Mouse (Mus musculus): ENCODE measurements at regions not wholly inside any gene's neighbourhood (a gene's known extent, or its start where the extent isn't known, plus 50 kb on each side); places are given as distances from the start of the nearest gene placed in this dataset.
"Not testable (repeated sequence)": the region's sequence is repeated elsewhere in the genome, so short reads cannot be mapped to it uniquely, and the experiment has no call there.

DNA sequence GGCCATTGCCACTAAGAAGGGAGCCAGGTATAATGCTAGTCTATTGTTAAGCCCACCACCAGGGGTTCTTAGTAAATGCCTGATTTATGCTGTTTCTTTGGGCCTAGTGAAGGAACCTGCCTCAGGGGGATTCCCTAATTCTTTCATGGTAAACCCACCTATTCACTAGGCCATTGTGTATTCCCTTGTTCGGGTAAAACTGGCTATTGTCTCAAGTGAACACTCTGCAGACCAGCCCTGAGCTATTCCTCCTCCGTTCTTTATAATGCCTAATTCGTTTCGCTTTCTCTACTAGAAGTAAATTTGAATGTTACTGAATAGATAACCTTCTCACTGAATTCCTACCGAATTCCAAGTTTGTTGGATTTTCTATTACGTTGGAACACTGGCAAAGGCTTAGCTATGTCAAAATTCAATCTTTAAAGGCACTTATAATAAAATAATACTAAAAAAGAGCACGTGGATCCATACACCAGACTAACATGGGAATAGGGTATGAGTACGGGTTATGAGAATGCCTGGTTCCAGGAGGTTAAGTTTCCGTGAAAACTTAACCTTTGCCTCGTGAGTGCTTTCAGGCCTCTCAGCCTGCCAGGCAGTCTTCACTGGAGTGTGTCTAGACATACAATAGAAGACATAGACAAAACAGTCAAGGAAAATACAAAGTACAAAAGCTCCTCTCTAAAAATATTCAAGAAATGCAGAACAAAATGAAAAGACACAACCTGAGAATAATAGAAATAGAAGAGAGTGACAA is 536.8 kb upstream of the Cntn5 start:
- not testable (repeated sequence) for DNase-seq (ENCODE audit: low spot score)

DNA sequence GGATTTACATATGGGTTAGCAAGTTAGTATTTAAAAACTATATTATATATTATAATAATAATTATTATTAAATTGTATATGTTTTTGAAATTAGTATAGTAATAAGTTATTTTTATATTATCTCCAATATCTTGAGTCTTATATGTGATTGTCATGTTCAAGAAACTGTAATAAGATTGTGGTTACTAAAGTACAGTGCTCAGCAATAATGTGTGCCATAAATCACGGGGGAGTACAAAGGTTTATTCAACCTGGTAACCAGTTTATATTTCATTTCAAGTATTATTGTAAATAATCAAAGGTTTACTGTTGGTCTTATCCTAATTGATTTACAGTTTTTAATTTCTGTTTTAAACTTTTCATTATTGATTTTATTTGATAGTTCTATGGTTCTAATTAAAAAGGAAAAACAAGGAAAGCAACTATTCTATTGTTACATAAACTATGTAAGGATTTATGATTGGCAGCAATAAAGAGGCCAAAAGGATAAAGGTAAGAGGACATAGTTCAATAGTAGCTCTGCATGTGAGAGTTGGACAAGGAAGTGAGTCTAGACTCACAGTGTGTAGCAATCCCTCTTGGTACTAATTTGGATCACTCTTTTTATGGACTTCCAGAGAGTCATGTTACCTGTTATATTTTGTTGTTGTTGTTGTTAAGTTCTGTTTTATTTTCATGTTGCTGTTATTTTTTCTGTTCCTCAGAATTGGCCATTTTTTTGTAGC is 532.0 kb upstream of the Cntn5 start:
- no peak for DNase-seq (ENCODE audit: low spot score)

DNA sequence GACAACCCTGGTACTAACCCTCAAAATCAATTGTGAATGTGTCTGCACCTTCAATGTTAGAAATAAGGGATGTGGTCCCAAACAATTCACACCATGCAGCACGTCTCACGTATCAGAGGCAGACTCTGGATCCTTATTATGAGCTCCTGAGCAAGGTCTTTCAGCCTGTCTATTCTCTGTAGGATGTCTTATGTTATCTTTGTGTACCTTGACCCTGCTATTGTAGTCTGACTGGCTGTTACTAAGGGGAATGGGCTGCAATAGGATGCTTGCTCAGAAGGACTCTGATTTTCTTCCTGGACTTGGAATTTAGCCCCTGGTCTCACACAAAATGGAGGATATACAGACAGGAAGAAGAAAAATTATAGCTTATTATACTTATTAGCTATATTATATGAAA is 531.4 kb upstream of the Cntn5 start:
- DNase-seq (ENCODE audit: low spot score) = no peak

DNA sequence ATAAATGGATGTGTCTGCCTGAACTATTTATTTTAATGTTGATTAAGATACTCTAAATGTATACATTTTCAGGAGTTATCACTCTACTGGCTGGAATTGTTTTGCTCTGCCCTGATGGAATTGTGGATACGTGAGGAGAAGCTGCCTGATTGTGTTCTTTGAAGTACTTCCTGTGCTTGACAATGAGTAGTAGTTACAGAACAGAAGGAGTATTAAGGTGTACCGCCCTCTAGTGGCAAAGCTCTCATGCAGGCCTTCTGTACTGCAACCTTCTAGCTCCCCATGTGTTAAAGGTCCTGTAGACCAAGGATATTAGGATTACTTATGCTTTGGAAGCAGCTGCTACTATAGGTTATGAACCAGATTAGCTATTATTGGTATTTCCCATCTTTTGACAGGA is 530.4 kb upstream of the Cntn5 start:
- peak; percentile 61 for DNase-seq (ENCODE audit: low spot score)

DNA sequence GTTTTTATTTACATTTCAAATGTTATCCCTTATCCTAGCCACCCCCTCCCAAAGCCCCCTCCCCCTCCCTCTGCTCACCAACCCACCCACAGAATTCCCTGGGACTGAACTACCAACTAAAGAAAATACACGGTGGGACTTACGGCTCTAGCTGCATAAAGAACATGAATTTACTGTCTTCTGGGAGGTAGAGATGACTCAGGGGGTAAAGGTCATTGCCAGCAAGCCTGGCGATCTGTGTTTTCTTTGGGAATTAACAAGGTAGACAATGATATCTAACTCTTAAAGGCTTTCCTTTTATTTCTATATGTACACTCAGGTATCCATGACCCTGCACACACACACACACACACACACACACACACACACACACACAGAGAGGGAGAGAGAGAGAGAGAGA is 521.9 kb upstream of the Cntn5 start:
- no peak for DNase-seq (ENCODE audit: low spot score)

DNA sequence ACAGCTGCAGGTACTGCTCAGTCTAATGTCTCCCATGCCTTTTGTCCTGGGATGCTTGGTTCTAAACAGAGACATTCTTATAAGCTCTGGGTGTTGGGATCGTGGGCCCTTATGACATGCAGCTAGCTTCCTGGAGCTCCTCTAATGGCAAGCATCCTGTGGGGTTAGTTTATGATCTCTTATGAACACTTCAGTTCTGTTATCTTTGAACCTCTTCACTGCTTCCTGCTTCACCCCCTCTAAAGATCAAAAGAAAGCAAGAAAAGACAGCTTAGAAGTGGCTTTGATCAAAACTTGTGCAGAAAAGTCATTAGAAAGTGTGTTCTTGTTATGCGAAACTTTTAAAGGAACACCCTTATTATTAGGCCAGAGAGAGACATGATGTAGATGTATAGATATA is 492.3 kb upstream of the Cntn5 start:
- no peak for DNase-seq (ENCODE audit: low spot score)

DNA sequence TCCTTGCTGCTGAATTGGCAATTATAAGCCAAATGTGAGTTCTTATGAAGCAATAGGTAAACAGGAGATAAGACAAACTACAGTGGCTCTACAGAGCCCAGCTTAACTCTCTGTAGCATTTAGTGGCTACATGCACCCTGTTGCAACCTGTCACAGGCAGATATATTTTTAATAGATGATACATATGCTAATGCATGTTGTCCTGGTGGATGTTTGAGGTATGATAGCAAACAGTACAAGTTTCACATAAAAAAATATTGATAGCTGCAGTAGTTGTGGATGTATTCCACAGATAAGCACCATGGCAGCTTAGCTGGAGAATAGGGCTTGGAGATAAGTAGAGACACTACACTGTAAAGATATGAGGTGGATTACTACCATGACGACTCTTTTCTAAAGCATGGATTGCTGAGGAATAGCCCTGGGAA is 477.1 kb upstream of the Cntn5 start:
- DNase-seq (ENCODE audit: low spot score) = no peak

DNA sequence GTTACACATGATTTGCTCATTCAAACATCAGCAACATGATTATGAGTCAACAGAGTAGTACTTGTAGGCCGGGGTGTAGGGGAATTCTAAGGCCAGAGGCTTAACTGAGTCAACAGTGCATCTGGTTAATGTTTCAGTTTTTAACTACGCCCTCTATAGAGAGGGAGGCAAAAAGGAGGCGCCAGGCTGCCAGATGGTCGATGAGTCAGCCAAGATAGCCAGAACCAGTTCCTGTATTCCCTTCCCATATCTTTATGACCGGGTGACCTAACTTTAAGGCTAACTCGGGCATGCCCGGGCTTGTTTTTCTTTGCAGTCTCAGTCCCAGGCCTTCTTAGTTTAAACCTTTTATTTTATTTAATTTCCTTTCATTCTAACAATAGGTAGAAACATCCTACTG is 476.0 kb upstream of the Cntn5 start:
- no peak for DNase-seq (ENCODE audit: low spot score)

DNA sequence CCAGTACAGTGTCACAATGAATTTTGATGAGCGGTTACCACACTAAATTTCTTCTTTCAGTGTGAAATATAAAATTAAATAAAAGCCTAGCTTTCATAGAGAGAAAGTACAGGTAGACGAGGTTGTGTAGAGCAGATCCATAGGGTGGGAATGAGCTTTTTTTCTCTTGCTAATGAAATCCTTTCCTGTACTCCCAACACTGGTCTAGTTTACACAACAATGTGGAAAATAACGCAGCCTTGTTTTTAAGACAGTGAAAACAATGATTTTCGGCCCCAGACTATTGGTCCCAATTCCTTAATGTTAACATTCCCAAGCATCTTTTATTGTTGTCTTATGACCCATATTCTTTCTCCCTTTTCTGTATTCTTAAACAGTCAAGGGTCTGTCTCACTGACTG is 473.5 kb upstream of the Cntn5 start:
- no peak for DNase-seq (ENCODE audit: low spot score)

DNA sequence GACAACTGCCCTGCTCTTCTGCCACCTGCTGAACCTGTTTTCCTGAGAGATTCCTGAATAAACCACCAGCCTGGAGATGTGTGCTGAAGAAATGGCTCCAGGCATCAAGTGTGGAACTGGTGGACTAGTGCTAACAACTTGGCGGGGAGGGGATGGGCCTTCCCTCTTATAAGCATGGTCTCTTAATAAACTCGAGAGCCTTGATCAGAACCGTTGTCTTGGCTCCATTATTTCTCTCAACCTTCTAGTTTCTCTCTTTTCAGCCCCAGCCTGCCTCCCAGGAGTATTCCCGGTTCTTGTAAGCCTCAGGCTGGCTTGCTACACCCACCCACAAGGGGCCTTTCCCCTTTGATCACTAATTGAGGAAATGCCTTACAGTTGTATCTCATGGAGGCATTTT is 473.0 kb upstream of the Cntn5 start:
- DNase-seq (ENCODE audit: low spot score) = no peak

DNA sequence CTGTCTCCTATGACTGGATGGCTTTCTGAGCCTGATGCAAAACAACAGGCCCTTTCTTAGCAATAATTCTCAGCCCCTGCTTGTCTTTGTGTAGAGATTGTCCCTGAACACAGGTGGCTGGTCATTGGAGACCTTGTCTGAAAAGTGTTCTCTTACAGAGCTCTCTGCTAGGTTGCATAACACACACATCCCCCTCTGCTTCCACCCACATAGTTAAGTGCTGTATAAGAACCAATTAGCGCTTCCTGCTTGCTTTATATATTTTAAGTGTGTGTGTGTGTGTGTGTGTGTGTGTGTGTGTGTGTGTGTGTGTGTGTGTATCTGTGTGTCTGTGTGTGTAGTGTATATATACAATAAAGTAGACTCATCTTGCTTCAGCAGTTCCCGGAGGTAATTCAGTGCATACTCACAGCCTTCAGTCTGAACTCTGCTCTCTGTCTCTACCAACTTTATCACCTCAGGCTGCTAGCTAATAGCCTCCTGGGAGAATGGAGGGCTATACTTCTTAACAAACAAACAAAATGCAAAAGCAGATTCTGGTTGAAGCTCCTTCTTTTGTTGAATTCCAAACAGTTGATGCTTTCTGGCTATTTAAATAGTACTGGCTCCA is 468.8 kb upstream of the Cntn5 start:
- DNase-seq (ENCODE audit: low spot score) = no peak

DNA sequence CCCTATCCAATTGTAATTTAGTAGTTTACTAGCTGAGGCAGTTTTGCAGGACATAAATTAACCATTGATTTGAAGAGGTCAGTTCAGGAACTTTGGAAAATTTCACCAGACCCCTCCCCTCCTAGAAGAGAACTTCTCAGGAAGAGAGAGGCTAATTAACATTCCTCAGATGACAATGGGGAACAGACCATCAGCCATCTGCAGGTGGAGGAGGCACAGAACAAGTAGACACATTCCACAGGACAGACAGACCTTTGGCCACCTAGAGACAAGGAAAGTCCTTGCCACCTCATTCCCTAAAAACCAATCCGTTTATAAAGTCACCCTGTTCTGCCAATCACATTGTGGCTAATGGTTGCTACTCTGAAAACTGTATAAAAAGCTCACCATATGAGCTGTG is 463.5 kb upstream of the Cntn5 start:
- no peak for DNase-seq (ENCODE audit: low spot score)

DNA sequence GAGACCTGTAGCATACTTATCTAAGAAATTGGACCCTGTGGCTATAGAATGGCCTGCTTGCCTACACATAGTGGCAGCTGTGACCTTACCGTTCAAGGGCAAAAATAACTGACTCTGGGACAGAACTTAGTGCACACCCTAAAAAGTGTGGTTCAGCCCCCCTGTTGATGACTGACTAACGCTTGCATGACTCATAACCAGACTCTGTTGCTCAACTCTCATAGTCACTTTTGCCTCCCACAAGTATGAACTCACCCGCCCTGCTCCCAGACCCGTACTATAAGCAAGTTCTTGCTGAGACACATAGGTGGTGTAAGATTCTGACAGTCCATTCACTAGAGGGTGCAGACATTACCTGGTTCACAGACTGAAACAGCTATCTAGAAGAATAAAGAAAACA is 424.3 kb upstream of the Cntn5 start:
- DNase-seq (ENCODE audit: low spot score) = no peak

DNA sequence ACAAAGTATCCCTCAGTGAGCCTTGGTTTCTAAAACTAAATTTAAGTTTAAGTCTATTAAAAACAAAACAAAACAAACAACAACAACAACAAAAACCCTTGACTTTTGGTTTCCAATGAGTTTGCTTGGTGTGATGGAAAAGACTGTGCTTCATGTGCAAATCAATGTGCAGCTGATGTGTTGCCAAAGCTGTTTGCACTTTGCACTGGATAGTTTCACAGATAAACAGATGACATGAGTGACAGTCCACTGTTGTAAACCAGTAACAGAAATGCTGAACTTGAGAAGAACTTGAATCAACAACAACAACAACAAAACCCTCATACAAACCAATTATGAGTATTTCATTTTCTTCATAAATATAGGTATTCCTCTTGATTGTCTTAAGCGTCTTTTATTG is 412.6 kb upstream of the Cntn5 start:
- DNase-seq (ENCODE audit: low spot score) = no peak

DNA sequence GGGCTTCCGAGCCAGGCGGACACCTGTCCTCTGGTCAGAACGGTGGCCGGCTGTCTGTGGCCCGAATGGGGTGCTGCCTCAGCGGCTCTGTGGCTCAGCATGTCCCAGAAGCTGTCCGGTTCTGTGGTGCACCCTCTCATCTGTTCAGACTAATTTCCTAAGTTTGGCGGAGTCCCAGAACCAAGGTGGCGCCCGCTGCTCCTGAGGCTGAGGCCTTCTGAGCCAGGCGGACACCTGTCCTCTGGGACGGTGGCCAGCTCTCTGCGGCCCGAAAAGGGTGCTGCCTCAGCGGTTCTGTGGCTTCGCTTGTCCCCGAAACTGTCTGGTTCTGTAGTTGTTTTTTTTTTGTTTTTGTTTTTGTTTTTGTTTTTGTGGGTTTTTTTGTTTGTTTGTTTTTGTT is 392.5 kb upstream of the Cntn5 start:
- not testable (repeated sequence) for DNase-seq (ENCODE audit: low spot score)

DNA sequence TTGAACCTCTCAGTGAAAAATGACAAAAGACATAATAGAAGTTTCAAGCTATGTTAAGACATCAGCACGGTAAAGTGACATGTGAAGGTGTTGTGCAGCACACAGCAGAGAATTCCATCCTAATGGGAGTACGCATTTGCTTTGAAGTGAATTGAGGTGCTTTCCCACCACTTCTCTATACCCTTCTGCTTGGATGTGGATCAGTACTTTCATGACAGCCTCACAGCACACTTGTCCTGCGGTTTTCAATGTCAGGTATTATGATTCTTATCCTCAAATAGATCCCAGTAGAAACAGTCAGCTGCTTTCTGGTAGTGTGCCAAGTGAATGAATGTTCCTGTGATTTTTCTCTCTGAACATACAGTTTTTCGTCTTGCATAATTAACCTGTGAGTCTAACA is 380.6 kb upstream of the Cntn5 start:
- no peak for DNase-seq (ENCODE audit: low spot score)

DNA sequence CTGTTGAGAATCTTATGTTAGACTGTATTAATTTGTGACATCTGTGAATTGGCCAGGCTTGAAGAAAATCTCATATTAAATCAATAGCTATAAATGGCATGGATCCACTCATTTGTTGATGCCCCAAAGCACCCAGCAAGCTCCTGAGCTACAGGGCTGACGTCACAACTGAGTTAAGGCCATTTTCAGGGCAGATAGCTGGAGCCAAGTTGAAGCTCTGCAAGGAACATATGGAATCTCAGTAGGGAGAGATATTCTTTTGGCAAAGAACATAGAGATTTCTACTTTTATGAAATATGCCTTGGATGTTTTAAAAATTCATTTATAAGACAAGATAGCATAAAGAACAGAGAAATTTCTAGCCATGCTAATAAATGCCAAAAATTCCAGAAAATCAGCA is 380.0 kb upstream of the Cntn5 start:
- no peak for DNase-seq (ENCODE audit: low spot score)

DNA sequence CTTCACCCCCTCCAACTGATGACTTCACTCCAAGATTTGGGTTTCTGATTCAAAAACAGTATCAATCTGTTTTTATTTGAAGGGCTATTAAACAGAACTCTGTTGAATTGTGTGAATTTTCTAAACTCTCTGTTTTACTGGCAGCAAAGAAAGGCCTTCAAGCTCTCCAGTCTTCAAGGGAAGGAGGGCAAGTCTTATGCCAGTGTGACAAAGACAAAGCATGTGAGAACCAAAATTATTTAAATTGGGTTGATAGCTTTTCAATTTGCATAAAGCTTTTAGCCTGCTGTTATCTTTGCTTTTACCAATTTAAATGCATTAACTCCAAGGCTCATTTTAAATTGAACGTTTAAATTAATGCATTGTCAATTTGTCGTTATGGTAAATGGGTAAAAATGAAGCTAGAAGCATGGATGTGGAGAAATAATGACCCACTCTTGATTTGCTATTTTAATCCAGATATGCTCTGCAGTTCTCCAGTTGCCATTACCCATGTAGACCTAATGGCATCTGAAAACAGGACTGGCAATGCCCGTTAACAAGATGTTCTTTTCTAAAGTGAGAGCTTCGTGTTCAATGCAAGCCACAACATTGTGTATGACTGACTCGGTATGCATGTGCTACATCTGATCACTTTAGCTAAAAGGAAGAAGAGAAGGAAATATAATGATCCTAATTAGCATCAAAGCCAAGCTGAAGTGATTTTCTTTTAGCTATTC is 375.0 kb upstream of the Cntn5 start:
- DNase-seq (ENCODE audit: low spot score) = no peak

DNA sequence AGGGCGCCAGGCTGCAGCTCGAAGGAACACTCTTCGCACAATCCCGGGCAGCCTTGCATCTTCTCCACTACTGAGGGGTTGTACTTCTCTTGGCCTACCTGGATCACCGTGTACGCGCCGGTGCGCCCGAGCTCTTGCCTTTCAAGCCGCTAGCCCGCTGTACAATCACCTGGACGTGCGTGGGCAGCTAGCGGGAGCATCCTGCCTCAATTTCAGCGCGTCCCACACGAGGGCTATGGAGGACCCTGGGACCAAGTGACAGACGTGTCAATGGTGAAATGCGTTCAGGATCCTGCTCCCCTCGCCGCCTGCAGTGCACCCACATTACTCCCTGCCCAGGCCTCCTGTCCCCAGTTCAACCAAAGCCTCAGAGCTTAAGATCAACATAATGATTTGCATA is 373.2 kb upstream of the Cntn5 start:
- DNase-seq (ENCODE audit: low spot score) = no peak

DNA sequence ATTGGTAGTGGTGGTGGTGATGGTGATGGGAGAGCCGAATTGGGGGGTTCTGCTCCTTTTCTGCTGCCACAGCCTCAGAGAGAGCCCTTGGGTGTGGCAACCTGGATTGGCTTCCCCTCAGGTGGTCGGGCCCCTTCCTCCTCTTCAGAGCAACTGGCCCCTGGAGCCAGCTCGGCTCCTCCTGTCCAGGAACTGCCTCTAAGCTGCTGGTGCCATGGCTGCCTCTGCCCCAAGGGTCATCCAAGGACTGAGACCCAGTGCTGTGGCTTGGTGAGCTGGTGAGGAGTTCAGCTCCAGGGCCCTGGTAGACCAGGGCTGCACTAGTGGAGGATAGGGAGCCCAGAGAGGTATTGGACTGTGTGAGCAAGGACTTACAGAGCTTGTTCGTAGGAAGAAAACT is 372.4 kb upstream of the Cntn5 start:
- DNase-seq (ENCODE audit: low spot score) = no peak

DNA sequence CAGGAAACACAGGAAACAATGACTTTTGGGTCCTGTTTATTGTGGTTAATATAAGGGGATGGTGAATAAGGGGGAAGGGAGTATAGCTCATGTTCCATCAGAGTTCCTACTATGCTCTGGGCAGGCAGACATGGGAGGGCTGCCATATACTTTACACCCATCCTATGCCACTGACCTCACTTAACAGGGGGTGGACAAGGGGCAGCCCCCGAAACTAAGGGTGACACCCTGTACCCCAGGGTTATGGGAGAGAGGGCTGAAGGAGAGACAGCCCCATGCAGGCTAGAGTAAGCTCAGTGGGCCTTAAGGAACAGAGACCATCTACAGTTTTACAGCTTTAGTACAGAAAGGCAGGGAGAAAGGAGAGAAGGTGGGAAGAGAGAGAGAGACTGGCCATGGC is 352.3 kb upstream of the Cntn5 start:
- DNase-seq (ENCODE audit: low spot score) = no peak

DNA sequence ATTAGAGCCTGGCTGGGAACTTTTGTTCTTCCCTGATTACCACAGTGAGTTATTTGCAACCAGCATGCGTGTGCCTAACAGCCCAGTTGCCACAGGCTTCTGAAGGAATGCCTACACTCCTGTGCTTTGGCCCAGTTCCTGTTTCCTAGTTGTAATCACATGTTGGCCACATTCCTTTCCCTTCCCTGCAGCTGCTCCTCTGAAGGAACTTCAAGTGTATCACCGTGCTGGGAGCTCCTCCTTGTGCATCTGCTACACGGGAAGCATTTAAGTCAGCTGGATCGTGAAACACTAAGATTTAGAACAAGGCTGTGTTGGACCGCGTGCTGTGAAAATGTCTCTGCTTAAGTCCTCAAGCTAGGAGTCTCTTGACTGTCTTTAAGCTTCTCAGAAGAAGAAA is 302.3 kb upstream of the Cntn5 start:
- DNase-seq (ENCODE audit: low spot score) = no peak

DNA sequence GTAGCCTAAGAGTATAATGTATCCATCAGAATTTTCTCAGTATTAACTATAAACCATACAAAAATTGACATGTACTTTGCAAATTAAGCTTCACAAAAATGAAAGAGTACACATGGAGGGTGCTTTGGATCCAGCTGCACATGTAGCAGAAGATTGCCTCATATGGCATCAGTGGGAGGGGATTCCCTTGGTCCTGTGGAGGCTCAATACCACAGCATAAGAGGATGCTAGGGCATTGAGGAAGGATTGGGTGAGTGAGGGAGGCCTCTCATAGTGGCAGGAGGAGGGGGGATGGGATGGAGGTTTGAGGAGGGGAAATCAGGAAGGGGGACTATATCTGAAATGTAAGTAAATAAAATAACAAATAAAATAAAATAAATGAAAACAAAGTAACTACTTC is 301.7 kb upstream of the Cntn5 start:
- no peak for DNase-seq (ENCODE audit: low spot score)

All from retina, embryonic 14.5 days (tissue).